Mouse (Mus musculus): Measurements from ENCODE around the gene Sec24b. TPM values are rescaled to one million over a fixed set of nuclear protein-coding genes. Genes with fewer than 3 reads are reported as not detected.

Gene Sec24b
- polyA plus RNA-seq (2014; fragmentation: Nextera tagmentation; extraction: Ambion mirVana): 39.1 and 42.1 TPM in 2 replicates

DNA sequence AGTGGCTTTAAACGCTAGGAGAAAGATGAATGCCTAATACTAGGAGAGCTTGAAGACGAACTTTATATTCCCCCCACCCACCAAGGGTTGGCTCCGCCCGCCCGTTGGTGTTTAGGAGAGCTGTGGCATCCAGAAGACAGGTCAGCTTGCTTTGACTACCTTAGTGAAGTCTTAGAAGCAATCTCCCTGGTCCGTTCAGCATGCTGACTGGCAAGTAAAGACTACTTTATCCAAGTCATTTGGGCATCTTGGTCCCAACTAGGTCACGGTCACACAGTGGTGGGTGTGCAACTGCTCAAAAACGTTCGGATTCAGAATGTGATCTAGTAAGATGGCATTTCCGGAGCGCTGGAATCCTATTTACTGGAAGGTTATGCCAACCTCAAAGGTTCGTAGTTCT, at the start of gene Sec24b:
Sec24b (minus strand) TSS at position 273 of the 400 bp plus-strand sequence.
- 9% methylated on average over 12 of the region's 12 CpGs for WGBS
- Histone ChIP-seq H3K4me1 (replicated peaks; ENCODE audit: control insufficient read depth, insufficient read depth, low read length) (peaks cover 25% of the 10 kb centered on the region), H3K4me3 (ENCODE audit: low read depth, low read length) (peak within 1 kb of the TSS; percentile 80), H3K9me3 (ENCODE audit: control insufficient read depth, low read length) (no peaks in the 10 kb centered on the region), H3K27me3 (replicated peaks; ENCODE audit: control insufficient read depth, insufficient read depth, low read length) (no peaks in the 10 kb centered on the region), H3K36me3 (ENCODE audit: control insufficient read depth, insufficient read depth, low read length) (no peaks in the 10 kb centered on the region), H3K9ac (ENCODE audit: low read length) (peak within 1 kb of the TSS; percentile 92), H3K4me2 (ENCODE audit: low read length) (peak within 1 kb of the TSS; percentile 88), H3K27ac (ENCODE audit: low read depth) (peak within 1 kb of the TSS; percentile 98)
- peak; percentile 77 for DNase-seq (ENCODE audit: low spot score)
- 0 out of 2 replicates have a peak, but pooled peaks have one; percentile 22 for ATAC-seq (replicated peaks; ENCODE audit: low FRiP score, low TSS enrichment, low read depth)

DNA sequence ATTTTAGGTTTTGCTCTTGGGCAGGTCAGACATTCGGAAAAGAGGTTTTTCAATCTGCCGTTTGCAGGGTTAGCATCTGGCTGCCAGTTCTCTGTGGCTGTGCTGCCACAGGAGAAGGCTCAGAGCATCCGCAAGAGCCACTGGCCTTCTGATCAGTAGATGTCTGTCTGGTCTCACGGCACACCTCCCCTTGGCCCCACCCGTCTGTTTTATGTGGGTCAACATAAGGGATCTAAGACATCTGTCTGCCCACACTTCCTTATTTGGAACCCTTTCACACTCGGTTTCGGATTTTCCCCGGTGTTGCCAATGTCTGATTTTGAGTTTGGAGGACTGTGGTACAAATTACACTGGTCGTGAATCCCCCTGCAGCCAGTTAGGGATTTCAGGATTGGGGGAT, 43.1 kb upstream of the Sec24b start:
- H3K36me3 ChIP-seq (ENCODE audit: control insufficient read depth, insufficient read depth, low read length): no peaks in the 10 kb centered on the region
- H3K4me1 ChIP-seq (replicated peaks; ENCODE audit: control insufficient read depth, insufficient read depth, low read length): no peaks in the 10 kb centered on the region
- ATAC-seq (replicated peaks; ENCODE audit: low FRiP score, low TSS enrichment, low read depth): no peak
- no peak overlapping the region for H3K4me2 ChIP-seq (ENCODE audit: low read length)
- WGBS: 67% methylated on average over 9 of the region's 9 CpGs
- H3K9me3 ChIP-seq (ENCODE audit: control insufficient read depth, low read length): no peaks in the 10 kb centered on the region
- no peak overlapping the region for H3K27ac ChIP-seq (ENCODE audit: low read depth)
- H3K9ac ChIP-seq (ENCODE audit: low read length): no peak overlapping the region
- no peak overlapping the region for H3K4me3 ChIP-seq (ENCODE audit: low read depth, low read length)
- H3K27me3 ChIP-seq (replicated peaks; ENCODE audit: control insufficient read depth, insufficient read depth, low read length): no peaks in the 10 kb centered on the region
- no peak for DNase-seq (ENCODE audit: low spot score)

DNA sequence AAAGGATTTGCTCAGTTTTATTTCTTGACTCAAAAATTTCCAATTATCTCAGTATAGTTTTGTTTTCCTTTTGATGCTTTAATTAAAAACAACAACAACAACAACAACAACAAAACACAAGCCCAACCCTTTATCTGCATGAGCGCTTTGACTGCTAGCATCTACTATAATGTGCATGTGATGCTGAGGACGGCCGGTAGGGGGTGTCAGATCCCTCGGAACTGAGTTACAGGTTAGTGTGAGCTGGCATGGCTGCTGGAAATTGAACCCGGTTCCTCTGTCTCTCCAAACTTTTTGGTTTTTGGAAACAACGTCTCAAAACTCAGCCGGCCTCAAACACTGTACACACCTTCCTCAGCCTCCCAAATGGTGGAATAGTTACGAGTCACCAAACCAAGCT, 42.1 kb upstream of the Sec24b start:
- 79% methylated on average over 8 of the region's 8 CpGs for WGBS
- ATAC-seq (replicated peaks; ENCODE audit: low FRiP score, low TSS enrichment, low read depth): no peak

DNA sequence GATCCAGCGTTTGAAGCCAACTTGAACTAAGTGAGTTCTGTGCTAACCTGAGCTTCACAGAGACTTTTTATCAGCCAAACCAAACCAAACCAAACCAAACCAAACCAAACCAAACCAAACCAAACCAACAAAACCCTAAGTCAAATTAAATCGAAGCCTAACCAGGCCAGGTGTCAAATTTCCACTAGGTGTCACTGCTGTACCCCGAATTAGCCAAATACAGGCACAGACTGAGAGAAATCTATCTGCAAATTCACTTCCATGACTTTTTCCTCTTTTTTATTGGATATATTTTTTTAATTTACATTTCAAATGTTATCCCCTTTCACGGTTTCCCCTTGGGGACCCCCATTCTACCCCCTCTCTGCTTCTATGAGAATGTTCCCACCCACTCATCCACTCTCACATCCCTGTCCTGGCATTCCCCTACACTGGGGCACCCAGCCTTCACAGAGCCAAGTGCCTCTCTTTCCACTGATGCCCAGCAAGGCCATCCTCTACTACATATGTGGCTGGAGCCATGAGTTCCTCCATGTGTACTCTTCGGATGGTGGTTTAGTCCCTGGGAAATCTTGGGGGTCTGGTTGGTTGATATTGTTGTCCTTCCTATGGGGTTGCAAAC, 33.9 kb upstream of the Sec24b start:
- no peak for DNase-seq (ENCODE audit: low spot score)
- no peak overlapping the region for H3K9ac ChIP-seq (ENCODE audit: low read length)
- WGBS: 35% methylated on average over 5 of the region's 5 CpGs

More for the DNA sequence above, 42.1 kb upstream of the Sec24b start:
- DNase-seq (ENCODE audit: low spot score): no peak
- H3K36me3 ChIP-seq (ENCODE audit: control insufficient read depth, insufficient read depth, low read length): no peaks in the 10 kb centered on the region
- H3K9me3 ChIP-seq (ENCODE audit: control insufficient read depth, low read length): no peaks in the 10 kb centered on the region
- no peak overlapping the region for H3K27ac ChIP-seq (ENCODE audit: low read depth)
- H3K27me3 ChIP-seq (replicated peaks; ENCODE audit: control insufficient read depth, insufficient read depth, low read length): no peaks in the 10 kb centered on the region
- no peak overlapping the region for H3K4me3 ChIP-seq (ENCODE audit: low read depth, low read length)
- no peaks in the 10 kb centered on the region for H3K4me1 ChIP-seq (replicated peaks; ENCODE audit: control insufficient read depth, insufficient read depth, low read length)
- no peak overlapping the region for H3K4me2 ChIP-seq (ENCODE audit: low read length)
- no peak overlapping the region for H3K9ac ChIP-seq (ENCODE audit: low read length)

DNA sequence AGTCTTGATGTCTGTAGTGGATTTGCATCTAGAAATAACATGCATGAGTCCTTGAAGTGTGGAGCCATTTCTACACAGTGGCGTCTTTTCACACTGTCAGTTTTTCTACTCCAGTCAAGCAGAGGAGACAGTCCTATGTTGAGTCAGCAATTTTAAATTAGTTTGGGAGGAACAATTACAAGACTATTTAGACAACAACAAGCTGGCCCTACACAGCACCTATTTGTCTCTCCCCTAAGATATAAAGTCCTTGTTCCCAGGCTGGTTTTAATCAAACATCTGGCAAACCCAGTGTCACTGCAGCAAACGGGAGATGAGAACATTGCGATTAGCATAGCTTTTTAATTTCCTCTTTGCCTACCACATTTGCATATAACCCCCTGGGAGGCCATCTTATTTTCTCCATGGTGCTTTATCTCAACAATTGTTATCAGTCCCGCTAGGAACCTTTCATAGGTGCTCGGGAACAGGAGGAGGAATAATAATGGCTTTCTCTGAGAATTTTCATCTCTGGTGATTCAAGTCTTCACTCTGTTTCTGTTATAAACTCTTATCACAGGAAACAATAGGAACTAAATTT, 32.9 kb upstream of the Sec24b start:
- no peaks in the 10 kb centered on the region for H3K9me3 ChIP-seq (ENCODE audit: control insufficient read depth, low read length)
- no peaks in the 10 kb centered on the region for H3K4me1 ChIP-seq (replicated peaks; ENCODE audit: control insufficient read depth, insufficient read depth, low read length)
- no peak overlapping the region for H3K4me3 ChIP-seq (ENCODE audit: low read depth, low read length)
- H3K4me2 ChIP-seq (ENCODE audit: low read length): no peak overlapping the region
- no peak overlapping the region for H3K27ac ChIP-seq (ENCODE audit: low read depth)
- WGBS: 83% methylated on average over 5 of the region's 5 CpGs
- no peaks in the 10 kb centered on the region for H3K36me3 ChIP-seq (ENCODE audit: control insufficient read depth, insufficient read depth, low read length)
- ATAC-seq (replicated peaks; ENCODE audit: low FRiP score, low TSS enrichment, low read depth): no peak
- DNase-seq (ENCODE audit: low spot score): no peak
- H3K27me3 ChIP-seq (replicated peaks; ENCODE audit: control insufficient read depth, insufficient read depth, low read length): no peaks in the 10 kb centered on the region
- H3K9ac ChIP-seq (ENCODE audit: low read length): no peak overlapping the region

More for the DNA sequence above, 33.9 kb upstream of the Sec24b start:
- no peak overlapping the region for H3K4me2 ChIP-seq (ENCODE audit: low read length)
- H3K36me3 ChIP-seq (ENCODE audit: control insufficient read depth, insufficient read depth, low read length): no peaks in the 10 kb centered on the region
- H3K4me3 ChIP-seq (ENCODE audit: low read depth, low read length): no peak overlapping the region
- no peaks in the 10 kb centered on the region for H3K4me1 ChIP-seq (replicated peaks; ENCODE audit: control insufficient read depth, insufficient read depth, low read length)
- no peak overlapping the region for H3K27ac ChIP-seq (ENCODE audit: low read depth)
- ATAC-seq (replicated peaks; ENCODE audit: low FRiP score, low TSS enrichment, low read depth): no peak
- no peaks in the 10 kb centered on the region for H3K9me3 ChIP-seq (ENCODE audit: control insufficient read depth, low read length)
- no peaks in the 10 kb centered on the region for H3K27me3 ChIP-seq (replicated peaks; ENCODE audit: control insufficient read depth, insufficient read depth, low read length)

GRCm38 (mm10) chr3:130090460-130090859, 29.1 kb upstream of the Sec24b start:
- WGBS: 80% methylated on average over 9 of the region's 9 CpGs
- DNase-seq (ENCODE audit: low spot score) (no peak), ATAC-seq (replicated peaks; ENCODE audit: low FRiP score, low TSS enrichment, low read depth) (no peak)
- Histone ChIP-seq H3K9me3 (ENCODE audit: control insufficient read depth, low read length) (no peaks in the 10 kb centered on the region), H3K27me3 (replicated peaks; ENCODE audit: control insufficient read depth, insufficient read depth, low read length) (no peaks in the 10 kb centered on the region), H3K27ac (ENCODE audit: low read depth) (no peak overlapping the region), H3K4me2 (ENCODE audit: low read length) (no peak overlapping the region), H3K4me1 (replicated peaks; ENCODE audit: control insufficient read depth, insufficient read depth, low read length) (no peaks in the 10 kb centered on the region), H3K36me3 (ENCODE audit: control insufficient read depth, insufficient read depth, low read length) (no peaks in the 10 kb centered on the region), H3K4me3 (ENCODE audit: low read depth, low read length) (no peak overlapping the region), H3K9ac (ENCODE audit: low read length) (no peak overlapping the region)

GRCm38 (mm10) chr3:130088654-130089053, 27.3 kb upstream of the Sec24b start:
- Histone ChIP-seq H3K4me3 (ENCODE audit: low read depth, low read length) (no peak overlapping the region), H3K4me1 (replicated peaks; ENCODE audit: control insufficient read depth, insufficient read depth, low read length) (no peaks in the 10 kb centered on the region), H3K36me3 (ENCODE audit: control insufficient read depth, insufficient read depth, low read length) (no peaks in the 10 kb centered on the region), H3K9me3 (ENCODE audit: control insufficient read depth, low read length) (no peaks in the 10 kb centered on the region), H3K9ac (ENCODE audit: low read length) (no peak overlapping the region), H3K27ac (ENCODE audit: low read depth) (no peak overlapping the region), H3K4me2 (ENCODE audit: low read length) (no peak overlapping the region), H3K27me3 (replicated peaks; ENCODE audit: control insufficient read depth, insufficient read depth, low read length) (no peaks in the 10 kb centered on the region)
- 93% methylated on average over 9 of the region's 9 CpGs for WGBS
- no peak for DNase-seq (ENCODE audit: low spot score)
- no peak for ATAC-seq (replicated peaks; ENCODE audit: low FRiP score, low TSS enrichment, low read depth)

DNA sequence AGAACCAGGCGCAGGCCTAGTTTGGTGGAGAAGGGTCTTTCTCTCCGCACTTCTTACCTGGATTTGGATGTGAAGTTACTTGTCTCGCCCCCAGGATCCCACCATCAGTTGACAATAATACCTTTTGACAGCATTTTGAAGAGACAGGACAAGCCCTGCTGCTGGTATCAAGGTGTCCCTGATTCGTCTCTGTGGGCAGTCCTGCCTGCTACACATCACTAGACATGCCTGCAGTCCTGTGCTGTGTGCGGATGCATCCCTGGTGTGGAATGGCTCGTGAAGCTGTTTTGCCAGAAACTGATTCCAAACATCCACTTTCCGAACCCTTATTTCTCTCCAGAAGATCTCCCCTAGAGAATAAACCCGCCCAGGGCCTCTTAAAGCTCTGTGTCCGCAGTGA, 26.1 kb upstream of the Sec24b start:
- no peak overlapping the region for H3K27ac ChIP-seq (ENCODE audit: low read depth)
- no peaks in the 10 kb centered on the region for H3K9me3 ChIP-seq (ENCODE audit: control insufficient read depth, low read length)
- no peaks in the 10 kb centered on the region for H3K4me1 ChIP-seq (replicated peaks; ENCODE audit: control insufficient read depth, insufficient read depth, low read length)
- ATAC-seq (replicated peaks; ENCODE audit: low FRiP score, low TSS enrichment, low read depth): no peak
- DNase-seq (ENCODE audit: low spot score): no peak
- no peaks in the 10 kb centered on the region for H3K36me3 ChIP-seq (ENCODE audit: control insufficient read depth, insufficient read depth, low read length)
- H3K27me3 ChIP-seq (replicated peaks; ENCODE audit: control insufficient read depth, insufficient read depth, low read length): no peaks in the 10 kb centered on the region
- H3K4me2 ChIP-seq (ENCODE audit: low read length): no peak overlapping the region
- 85% methylated on average over 9 of the region's 9 CpGs for WGBS
- no peak overlapping the region for H3K9ac ChIP-seq (ENCODE audit: low read length)
- H3K4me3 ChIP-seq (ENCODE audit: low read depth, low read length): no peak overlapping the region

All from intestine, embryonic 14.5 days (tissue).